Mouse (Mus musculus) neural tube, embryonic 13.5 days (tissue): Measurements from ENCODE around the gene Prrg3. TPM values are rescaled to one million over a fixed set of nuclear protein-coding genes. Genes with fewer than 3 reads are reported as not detected.
"Not testable (repeated sequence)": the region's sequence is repeated elsewhere in the genome, so short reads cannot be mapped to it uniquely, and the experiment has no call there.

Source experiments
- ATAC-seq: fragments of 200-750 bp; cut with Nextera tagmentation; 2 replicates; pipeline ENCODE4 v1.8.0; 2017; ENCODE audit warnings: low read depth, mild to moderate bottlenecking, moderate TSS enrichment, moderate library complexity
- H3K27ac ChIP-seq: fragments of 300-500 bp; sonication (generic); replicated peaks from 2 replicates; pipeline ENCODE4 v1.5.1; 2015; ENCODE audit warnings: moderate library complexity, mild to moderate bottlenecking, inconsistent platforms
- H3K27me3 ChIP-seq: fragments of 300-500 bp; sonication (generic); 2 replicates; pipeline ENCODE4 v1.6.1; 2015; ENCODE audit warnings: mild to moderate bottlenecking, inconsistent platforms
- H3K36me3 ChIP-seq: fragments of 300-500 bp; sonication (generic); 2 replicates; pipeline ENCODE4 v1.6.1; 2015; ENCODE audit warnings: mild to moderate bottlenecking, inconsistent platforms
- H3K4me1 ChIP-seq: fragments of 300-500 bp; sonication (generic); replicated peaks from 2 replicates; pipeline ENCODE4 v1.6.1; 2015; ENCODE audit warnings: inconsistent platforms
- H3K4me2 ChIP-seq: fragments of 300-500 bp; sonication (generic); 2 replicates; pipeline ENCODE4 v1.6.1; 2015; ENCODE audit warnings: inconsistent platforms, mild to moderate bottlenecking, moderate library complexity
- H3K4me3 ChIP-seq: fragments of 300-500 bp; sonication (generic); 2 replicates; pipeline ENCODE4 v1.5.1; 2015; ENCODE audit warnings: mild to moderate bottlenecking, inconsistent platforms
- H3K9ac ChIP-seq: fragments of 300-500 bp; sonication (generic); 2 replicates; pipeline ENCODE4 v1.6.1; 2015; ENCODE audit warnings: moderate library complexity, mild to moderate bottlenecking, inconsistent platforms
- H3K9me3 ChIP-seq: fragments of 300-500 bp; sonication (generic); 2 replicates; pipeline ENCODE4 v1.6.1; 2016; ENCODE audit warnings: inconsistent platforms
- WGBS: fragments of 180-500 bp; shearing (Covaris S2); methylation state at CpG from one replicate; pipeline ENCODE4 v1.1.7; 2015; 5-methylcytosine and 5-hydroxymethylcytosine counted together
- polyA plus RNA-seq: library from polyadenylated mRNA; unstranded; fragments of >200 nt; fragmentation: Nextera tagmentation; extraction: Ambion mirVana; gene quantifications from 2 replicates; pipeline ENCODE4 v1.2.1, GENCODE M21; 2015

Gene Prrg3
- 7.8 and 8.9 TPM in 2 replicates for polyA plus RNA-seq

DNA sequence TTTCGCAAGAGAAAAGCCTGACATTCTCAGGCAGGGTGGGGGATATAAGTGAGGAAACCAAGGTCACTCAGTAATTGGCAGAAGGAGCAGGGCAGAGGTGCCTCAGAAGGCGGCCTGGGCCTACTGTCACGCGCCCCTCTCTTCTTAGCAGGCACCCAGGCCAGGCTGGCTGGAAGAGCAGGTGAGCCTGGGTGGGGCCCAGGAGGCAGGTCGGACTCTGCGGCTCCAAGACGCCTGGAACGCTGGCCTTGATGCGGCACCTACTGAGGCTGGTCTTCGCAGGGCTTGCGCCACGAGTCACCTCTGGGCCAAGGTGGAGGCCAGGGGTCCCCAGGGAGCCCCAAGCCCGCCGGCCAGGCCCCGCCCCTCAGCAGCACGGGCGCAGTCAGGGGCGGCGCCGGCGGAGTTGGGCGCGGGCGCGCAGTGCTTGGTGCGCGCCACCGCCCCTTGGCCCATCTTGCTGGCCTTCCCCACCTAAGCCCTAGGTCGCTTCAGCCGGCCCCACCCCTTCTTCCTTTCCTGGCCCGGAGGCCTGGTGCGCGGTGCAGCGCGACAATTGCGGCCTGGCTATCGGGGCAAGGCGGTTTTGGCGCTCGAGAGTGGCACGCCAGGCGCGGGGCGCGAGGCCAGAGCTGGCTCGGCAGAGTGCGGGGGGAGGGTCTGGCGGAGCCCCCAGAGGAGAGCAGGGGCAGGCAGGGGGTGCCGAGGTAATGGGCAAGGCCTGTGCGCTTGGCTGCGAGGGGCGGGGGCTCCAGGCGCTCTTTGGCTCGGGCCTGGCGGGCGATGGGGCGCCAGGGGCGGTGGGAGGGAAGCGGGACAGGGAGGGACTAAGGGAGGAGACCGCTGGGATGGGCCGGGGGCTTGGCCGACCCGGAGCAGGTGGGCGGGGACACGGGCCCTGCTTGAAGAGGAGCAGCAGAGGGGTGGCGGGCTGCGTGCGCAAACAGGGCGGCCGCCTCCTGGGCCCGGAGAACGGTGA lies at the start of gene Prrg3:
Gene Prrg3 (plus strand): TSS at position 552 of the 979 bp plus-strand sequence.
- WGBS = 19% methylated on average over 55 of the region's 72 CpGs
- Histone ChIP-seq H3K27me3 (no peaks in the 10 kb centered on the region), H3K4me1 (peaks cover 11% of the 10 kb centered on the region), H3K36me3 (peaks cover 3% of the 10 kb centered on the region), H3K4me2 (peak within 1 kb of the TSS; percentile 66), H3K9ac (peak within 1 kb of the TSS; percentile 79), H3K9me3 (no peaks in the 10 kb centered on the region), H3K4me3 (peak within 1 kb of the TSS; percentile 52), H3K27ac (peak within 1 kb of the TSS; percentile 59; the same call in 1 of the 2 replicates)
- peak; percentile 92 for ATAC-seq

DNA sequence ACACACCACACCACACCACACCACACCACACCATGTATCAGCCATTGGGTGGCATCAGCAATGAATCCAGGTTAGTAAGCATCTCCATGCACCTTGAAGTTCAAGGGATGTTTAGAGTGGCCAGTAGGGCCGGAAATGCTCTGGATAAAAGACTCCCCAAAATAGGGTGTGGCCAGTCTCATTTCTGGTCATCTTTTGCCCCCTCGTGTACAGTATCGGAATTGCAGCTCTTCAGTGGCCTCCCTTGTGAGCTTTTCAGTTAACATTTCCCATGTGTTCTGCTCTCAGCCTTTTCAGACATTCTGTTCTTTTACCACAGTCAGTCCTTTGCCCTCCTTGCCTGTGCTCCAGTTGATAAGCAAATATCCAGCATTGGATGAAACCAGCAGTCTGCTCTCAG lies 15.8 kb upstream of the Prrg3 start:
- no peak overlapping the region for H3K27ac ChIP-seq
- WGBS = 19% methylated on average over 3 of the region's 3 CpGs
- ATAC-seq = no peak
- no peaks in the 10 kb centered on the region for H3K36me3 ChIP-seq
- no peak overlapping the region for H3K4me2 ChIP-seq
- H3K27me3 ChIP-seq = no peaks in the 10 kb centered on the region
- no peaks in the 10 kb centered on the region for H3K4me1 ChIP-seq
- H3K9ac ChIP-seq = no peak overlapping the region
- no peaks in the 10 kb centered on the region for H3K9me3 ChIP-seq
- H3K4me3 ChIP-seq = no peak overlapping the region

- H3K4me2 ChIP-seq = no peak overlapping the region
- H3K4me3 ChIP-seq = no peak overlapping the region
- peaks cover 4% of the 10 kb centered on the region; the same call in 1 of the 2 replicates for H3K4me1 ChIP-seq
- no peak overlapping the region for H3K27ac ChIP-seq
- ATAC-seq = no peak
- no peak overlapping the region for H3K9ac ChIP-seq
- H3K27me3 ChIP-seq = no peaks in the 10 kb centered on the region
- H3K9me3 ChIP-seq = no peaks in the 10 kb centered on the region
- H3K36me3 ChIP-seq = no peaks in the 10 kb centered on the region
These were observed 4.1 kb upstream of the Prrg3 start for GRCm38 (mm10) chrX:71958366-71958765.

GRCm38 (mm10) chrX:71963275-71963912 lies 970 bp downstream of the Prrg3 start:
- peak overlapping the region; percentile 52 for H3K4me3 ChIP-seq
- WGBS = 31% methylated on average over 9 of the region's 9 CpGs

GRCm38 (mm10) chrX:71968216-71968615 lies 5.8 kb downstream of the Prrg3 start:
- Histone ChIP-seq H3K9ac (no peak overlapping the region), H3K27me3 (no peaks in the 10 kb centered on the region), H3K4me1 (peaks cover 8% of the 10 kb centered on the region), H3K4me2 (no peak overlapping the region), H3K4me3 (no peak overlapping the region), H3K9me3 (no peaks in the 10 kb centered on the region), H3K27ac (no peak overlapping the region), H3K36me3 (peaks cover 3% of the 10 kb centered on the region)
- 85% methylated on average over 1 of the region's 1 CpGs for WGBS
- no peak for ATAC-seq

More at GRCm38 (mm10) chrX:71963275-71963912, 970 bp downstream of the Prrg3 start:
- ATAC-seq = peak; percentile 34
- Histone ChIP-seq H3K9me3 (no peaks in the 10 kb centered on the region), H3K36me3 (peaks cover 3% of the 10 kb centered on the region), H3K9ac (peak overlapping the region; percentile 79), H3K27ac (peak overlapping the region; percentile 59; the same call in 1 of the 2 replicates), H3K4me2 (peak overlapping the region; percentile 66), H3K4me1 (peaks cover 11% of the 10 kb centered on the region), H3K27me3 (no peaks in the 10 kb centered on the region)

GRCm38 (mm10) chrX:71968816-71969215 lies 6.4 kb downstream of the Prrg3 start:
- ATAC-seq = no peak
- no peak overlapping the region for H3K9ac ChIP-seq
- H3K27ac ChIP-seq = no peak overlapping the region
- H3K4me1 ChIP-seq = peaks cover 2% of the 10 kb centered on the region; the same call in 1 of the 2 replicates
- no peak overlapping the region for H3K4me3 ChIP-seq
- H3K4me2 ChIP-seq = no peak overlapping the region
- no peaks in the 10 kb centered on the region for H3K27me3 ChIP-seq
- 79% methylated on average over 6 of the region's 6 CpGs for WGBS
- H3K9me3 ChIP-seq = no peaks in the 10 kb centered on the region
- H3K36me3 ChIP-seq = peaks cover 3% of the 10 kb centered on the region

DNA sequence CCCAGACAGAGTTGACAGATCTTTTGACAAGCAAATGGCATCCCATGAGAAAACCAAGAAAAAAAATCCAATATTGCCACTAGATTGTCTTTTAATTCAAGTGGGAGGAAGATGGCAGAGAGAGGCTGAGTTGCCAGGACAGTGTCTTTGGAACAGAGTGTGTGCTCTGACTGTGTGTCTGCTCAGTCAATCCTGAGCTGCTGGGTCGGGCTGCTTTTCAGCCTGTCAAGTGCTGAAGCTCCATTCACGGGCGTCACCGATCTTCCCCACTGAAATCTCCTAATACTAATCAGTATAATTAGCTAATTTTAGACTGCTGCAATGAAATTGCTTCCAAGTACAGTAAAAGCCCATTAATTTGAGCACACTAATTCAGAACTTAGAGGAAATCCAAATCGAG lies 8.9 kb downstream of the Prrg3 start:
- ATAC-seq = no peak
- Histone ChIP-seq H3K4me2 (no peak overlapping the region), H3K27me3 (no peaks in the 10 kb centered on the region), H3K36me3 (peaks cover 3% of the 10 kb centered on the region), H3K9me3 (no peaks in the 10 kb centered on the region), H3K4me3 (no peak overlapping the region), H3K4me1 (no peaks in the 10 kb centered on the region), H3K9ac (no peak overlapping the region), H3K27ac (no peak overlapping the region)
- 75% methylated on average over 5 of the region's 5 CpGs for WGBS

GRCm38 (mm10) chrX:71972686-71973085 lies 10.3 kb downstream of the Prrg3 start, which contains the start of gene Fate1:
Gene Fate1, plus strand, starts transcription at chrX:71972986.
- 85% methylated on average over 2 of the region's 2 CpGs for WGBS
- Histone ChIP-seq H3K36me3 (no peaks in the 10 kb centered on the region), H3K27ac (no peak within 1 kb of the TSS), H3K27me3 (no peaks in the 10 kb centered on the region), H3K4me3 (no peak within 1 kb of the TSS), H3K9me3 (no peaks in the 10 kb centered on the region), H3K9ac (no peak within 1 kb of the TSS), H3K4me2 (no peak within 1 kb of the TSS), H3K4me1 (no peaks in the 10 kb centered on the region)
- ATAC-seq = no peak

DNA sequence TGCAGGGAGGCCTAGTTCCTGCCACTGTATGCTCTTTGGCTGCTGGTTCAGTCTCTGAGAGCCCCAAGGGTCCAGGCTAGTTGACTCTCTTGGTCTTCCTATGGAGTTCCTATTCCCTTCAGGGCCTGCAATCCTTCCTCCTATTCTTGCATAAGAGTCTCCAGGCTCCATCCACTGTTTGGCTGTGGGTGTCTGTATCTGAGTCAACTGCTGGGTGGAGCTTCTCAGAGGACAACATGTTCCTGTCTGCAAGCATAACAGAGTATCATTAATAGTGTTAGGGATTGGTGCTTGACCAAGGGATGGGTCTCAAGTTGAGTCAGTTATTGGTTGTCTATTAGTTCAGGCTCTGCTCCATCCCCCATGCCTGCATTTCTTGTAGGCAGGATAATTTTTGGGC lies 15.3 kb downstream of the Prrg3 start:
- H3K9ac ChIP-seq, H3K27ac ChIP-seq, H3K4me2 ChIP-seq, H3K4me1 ChIP-seq, ATAC-seq, H3K4me3 ChIP-seq, H3K36me3 ChIP-seq, H3K27me3 ChIP-seq, H3K9me3 ChIP-seq: not testable (repeated sequence)

DNA sequence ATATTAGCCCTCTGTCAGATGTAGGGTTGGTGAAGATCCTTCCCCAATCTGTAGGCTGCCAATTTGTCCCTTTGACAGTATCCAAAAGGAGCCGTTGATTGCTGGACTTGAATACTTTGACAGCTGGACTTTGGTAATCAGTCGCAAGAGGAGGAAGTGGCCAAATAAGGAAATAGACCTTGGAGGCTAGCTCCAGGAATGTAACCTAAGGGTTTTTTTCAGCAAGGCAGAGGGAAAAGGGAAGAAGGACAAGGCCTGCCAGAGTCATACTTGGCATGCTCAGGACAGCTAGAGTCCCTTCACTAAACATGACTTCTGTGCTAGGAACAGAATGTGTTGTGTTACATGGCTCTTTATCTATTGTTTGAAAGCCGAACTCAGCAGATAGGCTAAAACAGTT lies 18.0 kb downstream of the Prrg3 start:
- no peaks in the 10 kb centered on the region for H3K4me1 ChIP-seq
- 80% methylated on average over 3 of the region's 3 CpGs for WGBS
- ATAC-seq = no peak

DNA sequence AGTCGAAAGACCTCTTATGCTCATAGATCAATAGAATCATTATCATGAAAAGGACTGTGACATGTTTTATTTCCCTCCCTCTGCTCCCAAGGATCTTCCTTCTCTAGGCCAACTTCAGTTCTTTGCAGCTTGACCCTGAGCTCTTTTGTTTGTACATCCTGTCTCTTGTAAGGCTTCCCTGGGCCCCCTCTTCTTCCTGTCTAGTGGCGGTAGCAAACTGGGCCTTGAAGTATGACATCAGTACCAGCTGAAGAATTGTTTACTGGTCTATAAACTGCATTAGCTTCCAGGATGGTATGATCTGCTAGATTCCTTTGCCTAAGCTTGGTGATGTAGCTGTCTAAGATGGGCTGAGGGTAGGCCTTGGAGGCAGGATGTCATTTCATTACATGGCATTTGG lies 18.9 kb downstream of the Prrg3 start:
- Histone ChIP-seq H3K27me3 (no peaks in the 10 kb centered on the region), H3K36me3 (no peaks in the 10 kb centered on the region), H3K4me2 (no peak overlapping the region), H3K9ac (no peak overlapping the region), H3K4me3 (no peak overlapping the region), H3K27ac (no peak overlapping the region), H3K4me1 (no peaks in the 10 kb centered on the region), H3K9me3 (no peaks in the 10 kb centered on the region)
- 65% methylated on average over 2 of the region's 2 CpGs for WGBS
- no peak for ATAC-seq

More for the DNA sequence above, 18.0 kb downstream of the Prrg3 start:
- H3K36me3 ChIP-seq = no peaks in the 10 kb centered on the region
- no peak overlapping the region for H3K4me3 ChIP-seq
- H3K9ac ChIP-seq = no peak overlapping the region
- no peak overlapping the region for H3K27ac ChIP-seq
- H3K4me2 ChIP-seq = no peak overlapping the region
- no peaks in the 10 kb centered on the region for H3K27me3 ChIP-seq
- H3K9me3 ChIP-seq = no peaks in the 10 kb centered on the region

- Histone ChIP-seq H3K9ac (no peak overlapping the region), H3K4me1 (no peaks in the 10 kb centered on the region), H3K27me3 (no peaks in the 10 kb centered on the region), H3K9me3 (no peaks in the 10 kb centered on the region), H3K4me2 (no peak overlapping the region), H3K36me3 (no peaks in the 10 kb centered on the region), H3K4me3 (no peak overlapping the region), H3K27ac (no peak overlapping the region)
- no peak for ATAC-seq
- whole genome bisulfite sequencing = 83% methylated on average over 2 of the region's 2 CpGs
These were observed 20.8 kb downstream of the Prrg3 start for GRCm38 (mm10) chrX:71983205-71983604.
